Mouse (Mus musculus) limb, embryonic 13.5 days (tissue): Measurements from ENCODE around the gene Xpr1. TPM values are rescaled to one million over a fixed set of nuclear protein-coding genes. Genes with fewer than 3 reads are reported as not detected.

Source experiments
- ATAC-seq: fragments of 200-750 bp; cut with Nextera tagmentation; 2 replicates; pipeline ENCODE4 v1.8.0; 2017; ENCODE audit warnings: low read depth, moderate number of reproducible peaks, moderate TSS enrichment; ENCODE audit not compliant: low FRiP score
- H3K27ac ChIP-seq: fragments of 300-500 bp; sonication (generic); 2 replicates; pipeline ENCODE4 v1.5.1; 2015; ENCODE audit warnings: inconsistent platforms, mild to moderate bottlenecking, moderate library complexity
- H3K27me3 ChIP-seq: fragments of 300-500 bp; sonication (generic); 2 replicates; pipeline ENCODE4 v1.6.1; 2015; ENCODE audit warnings: mild to moderate bottlenecking, inconsistent platforms
- H3K36me3 ChIP-seq: fragments of 300-500 bp; sonication (generic); 2 replicates; pipeline ENCODE4 v1.6.1; 2015; ENCODE audit warnings: inconsistent platforms, mild to moderate bottlenecking, moderate library complexity
- H3K4me1 ChIP-seq: fragments of 300-500 bp; sonication (generic); 2 replicates; pipeline ENCODE4 v1.6.1; 2015; ENCODE audit warnings: inconsistent platforms
- H3K4me2 ChIP-seq: fragments of 300-500 bp; sonication (generic); replicated peaks from 2 replicates; pipeline ENCODE4 v1.6.1; 2015; ENCODE audit warnings: inconsistent platforms, mild to moderate bottlenecking, moderate library complexity
- H3K4me3 ChIP-seq: fragments of 300-500 bp; sonication (generic); 2 replicates; pipeline ENCODE4 v1.5.1; 2015; ENCODE audit warnings: moderate library complexity, mild to moderate bottlenecking, inconsistent platforms
- H3K9ac ChIP-seq: fragments of 300-500 bp; sonication (generic); 2 replicates; pipeline ENCODE4 v1.6.1; 2015; ENCODE audit warnings: mild to moderate bottlenecking, inconsistent platforms
- H3K9me3 ChIP-seq: fragments of 300-500 bp; sonication (generic); 2 replicates; pipeline ENCODE4 v1.6.1; 2016; ENCODE audit warnings: inconsistent platforms
- WGBS: fragments of 180-500 bp; shearing (Covaris S2); methylation state at CpG from one replicate; pipeline ENCODE4 v1.1.7; 2015; 5-methylcytosine and 5-hydroxymethylcytosine counted together
- polyA plus RNA-seq: library from polyadenylated mRNA; unstranded; fragments of >200 nt; fragmentation: Nextera tagmentation; extraction: Ambion mirVana; gene quantifications from 2 replicates; pipeline ENCODE4 v1.2.1, GENCODE M21; 2015

Xpr1 gene
- polyA plus RNA-seq, 1 experiment from 2014 or later, result 8.8 TPM

GRCm38 (mm10) chr1:155427126-155427865, 10.1 kb upstream of the Xpr1 start:
- Histone ChIP-seq H3K27ac (no peak overlapping the region), H3K4me2 (no peak overlapping the region), H3K36me3 (no peaks in the 10 kb centered on the region), H3K27me3 (no peaks in the 10 kb centered on the region), H3K4me1 (no peaks in the 10 kb centered on the region), H3K4me3 (no peak overlapping the region), H3K9me3 (no peaks in the 10 kb centered on the region), H3K9ac (no peak overlapping the region)
- no peak for ATAC-seq
- WGBS, result 72% methylated on average over 6 of the region's 6 CpGs

GRCm38 (mm10) chr1:155425743-155426315, 8.6 kb upstream of the Xpr1 start:
- WGBS, result 59% methylated on average over 6 of the region's 6 CpGs
- H3K36me3 ChIP-seq, result no peaks in the 10 kb centered on the region
- H3K9ac ChIP-seq, result no peak overlapping the region
- no peak overlapping the region for H3K27ac ChIP-seq
- no peak overlapping the region for H3K4me3 ChIP-seq
- no peaks in the 10 kb centered on the region for H3K4me1 ChIP-seq
- ATAC-seq, result no peak
- no peaks in the 10 kb centered on the region for H3K9me3 ChIP-seq
- H3K4me2 ChIP-seq, result no peak overlapping the region
- no peaks in the 10 kb centered on the region for H3K27me3 ChIP-seq

GRCm38 (mm10) chr1:155425285-155425684, 8.1 kb upstream of the Xpr1 start:
- no peaks in the 10 kb centered on the region for H3K27me3 ChIP-seq
- no peak for ATAC-seq
- 93% methylated on average over 5 of the region's 5 CpGs for WGBS

GRCm38 (mm10) chr1:155423801-155424200, 6.6 kb upstream of the Xpr1 start:
- H3K4me2 ChIP-seq, result no peak overlapping the region
- H3K9me3 ChIP-seq, result no peaks in the 10 kb centered on the region
- no peak overlapping the region for H3K9ac ChIP-seq
- 65% methylated on average over 4 of the region's 4 CpGs for WGBS
- no peaks in the 10 kb centered on the region for H3K36me3 ChIP-seq
- H3K4me1 ChIP-seq, result no peaks in the 10 kb centered on the region
- no peak overlapping the region for H3K4me3 ChIP-seq
- no peak for ATAC-seq
- no peak overlapping the region for H3K27ac ChIP-seq
- no peaks in the 10 kb centered on the region for H3K27me3 ChIP-seq

More at GRCm38 (mm10) chr1:155425285-155425684, 8.1 kb upstream of the Xpr1 start:
- Histone ChIP-seq H3K36me3 (no peaks in the 10 kb centered on the region), H3K9ac (no peak overlapping the region), H3K27ac (no peak overlapping the region), H3K4me1 (no peaks in the 10 kb centered on the region), H3K4me3 (no peak overlapping the region), H3K4me2 (no peak overlapping the region), H3K9me3 (no peaks in the 10 kb centered on the region)

- ATAC-seq, result no peak
- H3K4me2 ChIP-seq, result no peak overlapping the region
- 82% methylated on average over 7 of the region's 7 CpGs for WGBS
- no peaks in the 10 kb centered on the region for H3K36me3 ChIP-seq
- no peaks in the 10 kb centered on the region for H3K27me3 ChIP-seq
- H3K4me3 ChIP-seq, result no peak overlapping the region
- H3K9ac ChIP-seq, result no peak overlapping the region
- H3K9me3 ChIP-seq, result no peaks in the 10 kb centered on the region
- H3K4me1 ChIP-seq, result no peaks in the 10 kb centered on the region
- no peak overlapping the region for H3K27ac ChIP-seq
Measured at GRCm38 (mm10) chr1:155422022-155422421, 4.8 kb upstream of the Xpr1 start.

GRCm38 (mm10) chr1:155416147-155416700, 991 bp downstream of the Xpr1 start:
- Histone ChIP-seq H3K4me2 (peak overlapping the region; percentile 83), H3K27ac (peak overlapping the region; percentile 85; the same call in 1 of the 2 replicates), H3K4me3 (peak overlapping the region; percentile 90), H3K4me1 (peaks cover 6% of the 10 kb centered on the region), H3K9ac (peak overlapping the region; percentile 87), H3K27me3 (no peaks in the 10 kb centered on the region), H3K36me3 (no peaks in the 10 kb centered on the region), H3K9me3 (no peaks in the 10 kb centered on the region)
- no peak for ATAC-seq
- WGBS, result 7% methylated on average over 6 of the region's 6 CpGs

GRCm38 (mm10) chr1:155415421-155415820, 1.8 kb downstream of the Xpr1 start:
- no peaks in the 10 kb centered on the region for H3K9me3 ChIP-seq
- 0 out of 2 replicates have a peak overlapping the region, but pooled peaks have one; percentile 8 for H3K4me3 ChIP-seq
- no peaks in the 10 kb centered on the region for H3K36me3 ChIP-seq
- H3K4me2 ChIP-seq, result peak overlapping the region; percentile 42
- 28% methylated on average over 4 of the region's 4 CpGs for WGBS
- no peaks in the 10 kb centered on the region for H3K27me3 ChIP-seq
- no peak overlapping the region for H3K27ac ChIP-seq
- no peak overlapping the region for H3K9ac ChIP-seq
- ATAC-seq, result no peak
- peaks cover 6% of the 10 kb centered on the region for H3K4me1 ChIP-seq

GRCm38 (mm10) chr1:155412705-155413104, 4.5 kb downstream of the Xpr1 start:
- Histone ChIP-seq H3K4me2 (no peak overlapping the region), H3K27me3 (no peaks in the 10 kb centered on the region), H3K9ac (no peak overlapping the region), H3K4me1 (peaks cover 6% of the 10 kb centered on the region), H3K4me3 (no peak overlapping the region), H3K27ac (no peak overlapping the region), H3K9me3 (no peaks in the 10 kb centered on the region), H3K36me3 (no peaks in the 10 kb centered on the region)
- no peak for ATAC-seq
- 64% methylated on average over 2 of the region's 2 CpGs for WGBS

GRCm38 (mm10) chr1:155408577-155408966, 8.6 kb downstream of the Xpr1 start:
- H3K9me3 ChIP-seq, result no peaks in the 10 kb centered on the region
- no peak overlapping the region for H3K4me2 ChIP-seq
- H3K4me1 ChIP-seq, result no peaks in the 10 kb centered on the region
- no peak overlapping the region for H3K9ac ChIP-seq
- no peak overlapping the region for H3K4me3 ChIP-seq
- 80% methylated on average over 2 of the region's 2 CpGs for WGBS
- ATAC-seq, result no peak
- no peak overlapping the region for H3K27ac ChIP-seq
- H3K36me3 ChIP-seq, result 0 out of 2 replicates have a peak, but pooled peaks cover 4% of the 10 kb centered on the region
- no peaks in the 10 kb centered on the region for H3K27me3 ChIP-seq

GRCm38 (mm10) chr1:155407697-155408576, 9.3 kb downstream of the Xpr1 start:
- Histone ChIP-seq H3K27ac (no peak overlapping the region), H3K4me1 (no peaks in the 10 kb centered on the region), H3K27me3 (no peaks in the 10 kb centered on the region), H3K4me2 (no peak overlapping the region), H3K4me3 (no peak overlapping the region), H3K36me3 (0 out of 2 replicates have a peak, but pooled peaks cover 4% of the 10 kb centered on the region), H3K9me3 (no peaks in the 10 kb centered on the region), H3K9ac (no peak overlapping the region)
- ATAC-seq, result no peak
- WGBS, result 92% methylated on average over 11 of the region's 11 CpGs

GRCm38 (mm10) chr1:155400056-155400455, 17.2 kb downstream of the Xpr1 start:
- no peaks in the 10 kb centered on the region for H3K9me3 ChIP-seq
- H3K27ac ChIP-seq, result no peak overlapping the region
- no peaks in the 10 kb centered on the region for H3K27me3 ChIP-seq
- no peaks in the 10 kb centered on the region for H3K4me1 ChIP-seq
- 76% methylated on average over 4 of the region's 4 CpGs for WGBS
- 0 out of 2 replicates have a peak, but pooled peaks cover 4% of the 10 kb centered on the region for H3K36me3 ChIP-seq
- H3K9ac ChIP-seq, result no peak overlapping the region
- ATAC-seq, result no peak
- no peak overlapping the region for H3K4me3 ChIP-seq
- H3K4me2 ChIP-seq, result no peak overlapping the region

- H3K4me3 ChIP-seq, result no peak overlapping the region
- no peaks in the 10 kb centered on the region for H3K36me3 ChIP-seq
- 76% methylated on average over 6 of the region's 6 CpGs for WGBS
- H3K9me3 ChIP-seq, result no peaks in the 10 kb centered on the region
- H3K4me1 ChIP-seq, result no peaks in the 10 kb centered on the region
- no peak overlapping the region for H3K27ac ChIP-seq
- no peak overlapping the region for H3K9ac ChIP-seq
- H3K27me3 ChIP-seq, result no peaks in the 10 kb centered on the region
- no peak overlapping the region for H3K4me2 ChIP-seq
- ATAC-seq, result no peak
Measured at GRCm38 (mm10) chr1:155394829-155395228, 22.4 kb downstream of the Xpr1 start.
